Mouse (Mus musculus): ENCODE measurements around the gene Slc13a3. TPM values are rescaled to one million over a fixed set of nuclear protein-coding genes. Genes with fewer than 3 reads are reported as not detected.

Gene Slc13a3
- polyA plus RNA-seq, 1 experiment from 2014 or later: 0.90 TPM

DNA sequence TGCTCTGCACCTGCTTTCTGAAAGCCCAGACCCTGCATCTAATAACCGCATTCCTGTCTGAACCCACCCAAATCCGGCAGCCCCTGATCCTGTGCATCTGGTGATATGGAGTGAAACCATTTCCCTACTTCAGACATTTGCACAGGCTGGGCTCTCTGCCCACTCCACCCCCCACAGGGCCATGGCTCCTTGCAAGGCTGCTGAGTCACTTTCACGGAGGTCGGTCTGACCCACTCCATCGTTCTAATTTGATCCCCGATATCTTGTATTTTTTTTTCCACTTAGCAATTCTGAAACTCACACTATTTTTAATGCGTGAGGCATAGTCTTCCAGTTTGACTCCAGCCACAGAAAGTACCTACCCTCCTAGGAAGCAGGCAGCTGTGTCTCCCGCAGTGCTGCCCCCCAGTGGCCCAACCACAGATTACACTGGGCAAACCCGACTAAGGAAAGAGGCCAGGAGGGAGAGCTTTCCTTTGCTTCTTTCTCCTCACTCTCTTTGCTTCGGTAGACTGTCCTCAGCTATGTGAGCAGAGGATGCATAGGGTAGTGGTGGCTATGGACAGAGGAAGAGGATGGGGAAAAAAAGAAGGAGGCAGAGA, 65.2 kb downstream of the Slc13a3 start:
- H3K9me3 ChIP-seq (ENCODE audit: low read length): no peaks in the 10 kb centered on the region
- ATAC-seq: no peak
- H3K36me3 ChIP-seq (ENCODE audit: insufficient read depth, low read length): no peaks in the 10 kb centered on the region
- H3K27me3 ChIP-seq (replicated peaks; ENCODE audit: insufficient read depth, low read length): no peaks in the 10 kb centered on the region
- no peak overlapping the region for H3K27ac ChIP-seq (ENCODE audit: low read length)
- no peak for TF ChIP-seq EP300 (IDR thresholded peaks at IDR 0.05)
- peak; percentile 79 for TF ChIP-seq CTCF (IDR thresholded peaks at IDR 0.05)
- peak; percentile 45 for DNase-seq (ENCODE audit: low spot score)
- H3K4me2 ChIP-seq (replicated peaks; ENCODE audit: low read depth, low read length): no peak overlapping the region
- WGBS: 38% methylated on average over 10 of the region's 10 CpGs
- H3K4me1 ChIP-seq (ENCODE audit: insufficient read depth, low read depth, low read length): no peaks in the 10 kb centered on the region
- H3K9ac ChIP-seq (replicated peaks; ENCODE audit: low read depth): no peak overlapping the region
- H3K4me3 ChIP-seq (ENCODE audit: low read depth, low read length): no peak overlapping the region

GRCm38 (mm10) chr2:165405351-165405750, 67.7 kb downstream of the Slc13a3 start:
- no peaks in the 10 kb centered on the region for H3K36me3 ChIP-seq (ENCODE audit: insufficient read depth, low read length)
- H3K4me3 ChIP-seq (ENCODE audit: low read depth, low read length): no peak overlapping the region
- no peaks in the 10 kb centered on the region for H3K27me3 ChIP-seq (replicated peaks; ENCODE audit: insufficient read depth, low read length)
- 17% methylated on average over 6 of the region's 6 CpGs for WGBS
- H3K9me3 ChIP-seq (ENCODE audit: low read length): no peaks in the 10 kb centered on the region
- H3K9ac ChIP-seq (replicated peaks; ENCODE audit: low read depth): no peak overlapping the region
- peak; percentile 87 for ATAC-seq
- H3K4me1 ChIP-seq (ENCODE audit: insufficient read depth, low read depth, low read length): 0 out of 2 replicates have a peak, but pooled peaks cover 2% of the 10 kb centered on the region
- TF ChIP-seq EP300 (IDR thresholded peaks at IDR 0.05) (no peak; the same call in 1 of the 2 replicates), CTCF (IDR thresholded peaks at IDR 0.05) (peak; percentile 17)
- peak overlapping the region; percentile 66 for H3K27ac ChIP-seq (ENCODE audit: low read length)
- no peak overlapping the region for H3K4me2 ChIP-seq (replicated peaks; ENCODE audit: low read depth, low read length)
- DNase-seq (ENCODE audit: low spot score): peak; percentile 84

DNA sequence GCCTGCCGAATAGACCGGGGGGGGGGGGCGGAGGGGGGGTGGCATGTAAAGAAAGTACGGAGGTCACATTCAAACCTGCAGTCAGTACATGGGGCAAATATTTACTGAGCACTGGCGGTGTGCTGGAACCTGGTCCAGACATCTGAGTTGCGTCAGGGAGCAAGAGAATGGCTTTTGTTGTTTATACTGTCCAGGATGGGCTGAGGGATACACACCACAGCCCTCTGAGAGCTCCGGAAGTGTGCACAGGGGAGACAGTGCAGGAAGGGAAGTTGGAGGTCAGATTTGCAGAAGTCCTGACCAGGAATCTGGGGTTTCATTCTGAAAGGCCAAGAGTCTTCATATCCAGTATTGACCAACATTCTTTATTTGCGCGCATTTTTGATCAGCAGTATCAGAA, 68.1 kb downstream of the Slc13a3 start:
- H3K4me3 ChIP-seq (ENCODE audit: low read depth, low read length): no peak overlapping the region
- WGBS: 20% methylated on average over 9 of the region's 9 CpGs
- no peak overlapping the region for H3K9ac ChIP-seq (replicated peaks; ENCODE audit: low read depth)
- ATAC-seq (peak; percentile 82), DNase-seq (ENCODE audit: low spot score) (peak; percentile 49)
- peak overlapping the region; percentile 66 for H3K27ac ChIP-seq (ENCODE audit: low read length)
- H3K36me3 ChIP-seq (ENCODE audit: insufficient read depth, low read length): no peaks in the 10 kb centered on the region
- no peaks in the 10 kb centered on the region for H3K27me3 ChIP-seq (replicated peaks; ENCODE audit: insufficient read depth, low read length)
- TF ChIP-seq CTCF (IDR thresholded peaks at IDR 0.05) (no peak), EP300 (IDR thresholded peaks at IDR 0.05) (peak; percentile 36; the same call in 1 of the 2 replicates)
- no peak overlapping the region for H3K4me2 ChIP-seq (replicated peaks; ENCODE audit: low read depth, low read length)
- H3K4me1 ChIP-seq (ENCODE audit: insufficient read depth, low read depth, low read length): 0 out of 2 replicates have a peak, but pooled peaks cover 2% of the 10 kb centered on the region
- no peaks in the 10 kb centered on the region for H3K9me3 ChIP-seq (ENCODE audit: low read length)

GRCm38 (mm10) chr2:165398164-165398785, 74.8 kb downstream of the Slc13a3 start:
- TF ChIP-seq EP300 (IDR thresholded peaks at IDR 0.05): no peak
- TF ChIP-seq CTCF (IDR thresholded peaks at IDR 0.05): no peak
- no peaks in the 10 kb centered on the region for H3K36me3 ChIP-seq (ENCODE audit: insufficient read depth, low read length)
- WGBS: 77% methylated on average over 13 of the region's 15 CpGs

GRCm38 (mm10) chr2:165397502-165398163, 75.4 kb downstream of the Slc13a3 start:
- H3K9ac ChIP-seq (replicated peaks; ENCODE audit: low read depth): no peak overlapping the region
- H3K27me3 ChIP-seq (replicated peaks; ENCODE audit: insufficient read depth, low read length): no peaks in the 10 kb centered on the region
- H3K27ac ChIP-seq (ENCODE audit: low read length): no peak overlapping the region
- TF ChIP-seq EP300 (IDR thresholded peaks at IDR 0.05) (no peak), CTCF (IDR thresholded peaks at IDR 0.05) (no peak)
- ATAC-seq: peak; percentile 42
- 0 out of 2 replicates have a peak, but pooled peaks cover 2% of the 10 kb centered on the region for H3K4me1 ChIP-seq (ENCODE audit: insufficient read depth, low read depth, low read length)
- no peaks in the 10 kb centered on the region for H3K36me3 ChIP-seq (ENCODE audit: insufficient read depth, low read length)
- DNase-seq (ENCODE audit: low spot score): peak; percentile 38
- WGBS: 65% methylated on average over 23 of the region's 23 CpGs
- no peaks in the 10 kb centered on the region for H3K9me3 ChIP-seq (ENCODE audit: low read length)
- no peak overlapping the region for H3K4me3 ChIP-seq (ENCODE audit: low read depth, low read length)
- H3K4me2 ChIP-seq (replicated peaks; ENCODE audit: low read depth, low read length): no peak overlapping the region

More at GRCm38 (mm10) chr2:165398164-165398785, 74.8 kb downstream of the Slc13a3 start:
- no peak overlapping the region for H3K9ac ChIP-seq (replicated peaks; ENCODE audit: low read depth)
- H3K4me2 ChIP-seq (replicated peaks; ENCODE audit: low read depth, low read length): no peak overlapping the region
- ATAC-seq: no peak
- no peaks in the 10 kb centered on the region for H3K27me3 ChIP-seq (replicated peaks; ENCODE audit: insufficient read depth, low read length)
- DNase-seq (ENCODE audit: low spot score): no peak
- H3K9me3 ChIP-seq (ENCODE audit: low read length): no peaks in the 10 kb centered on the region
- H3K4me3 ChIP-seq (ENCODE audit: low read depth, low read length): no peak overlapping the region
- 0 out of 2 replicates have a peak, but pooled peaks cover 2% of the 10 kb centered on the region for H3K4me1 ChIP-seq (ENCODE audit: insufficient read depth, low read depth, low read length)
- no peak overlapping the region for H3K27ac ChIP-seq (ENCODE audit: low read length)

DNA sequence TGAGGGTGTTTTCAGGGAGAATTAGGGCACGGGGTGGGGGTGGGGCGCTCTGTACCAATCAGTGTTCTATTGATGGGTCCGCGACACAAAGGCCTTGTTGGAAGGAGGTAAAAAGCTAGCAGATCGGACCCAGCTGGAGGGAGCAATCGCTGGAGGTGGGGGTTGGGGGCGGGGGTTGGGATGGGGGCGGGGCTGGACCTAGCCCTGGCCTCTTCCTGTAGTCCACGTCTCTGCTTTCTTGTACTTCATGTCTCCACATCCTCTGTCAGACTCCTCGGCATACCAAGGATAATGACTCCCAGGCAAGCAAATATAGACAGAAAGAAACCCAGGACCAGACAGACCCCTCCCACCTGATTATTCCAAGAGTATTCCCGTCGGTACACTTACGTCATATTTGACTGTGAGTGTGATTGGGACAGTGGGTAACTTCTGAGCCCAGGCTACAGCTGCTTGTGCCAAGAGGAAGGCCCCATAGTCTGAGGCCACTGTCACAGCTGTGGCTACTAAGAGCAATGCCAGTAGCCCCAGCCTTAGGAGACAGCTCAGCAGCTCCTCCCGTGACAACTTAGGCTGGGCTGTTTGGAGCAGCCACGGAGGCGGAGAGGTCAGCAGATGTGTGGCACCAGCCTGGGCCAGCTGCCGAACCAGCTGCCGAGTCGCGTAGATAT, 76.1 kb downstream of the Slc13a3 start:
- Histone ChIP-seq H3K4me1 (ENCODE audit: insufficient read depth, low read depth, low read length) (0 out of 2 replicates have a peak, but pooled peaks cover 2% of the 10 kb centered on the region), H3K4me2 (replicated peaks; ENCODE audit: low read depth, low read length) (no peak overlapping the region), H3K27me3 (replicated peaks; ENCODE audit: insufficient read depth, low read length) (no peaks in the 10 kb centered on the region), H3K9me3 (ENCODE audit: low read length) (no peaks in the 10 kb centered on the region), H3K9ac (replicated peaks; ENCODE audit: low read depth) (no peak overlapping the region), H3K27ac (ENCODE audit: low read length) (no peak overlapping the region), H3K4me3 (ENCODE audit: low read depth, low read length) (no peak overlapping the region), H3K36me3 (ENCODE audit: insufficient read depth, low read length) (no peaks in the 10 kb centered on the region)
- DNase-seq (ENCODE audit: low spot score) (peak; percentile 22), ATAC-seq (peak; percentile 28)
- no peak for TF ChIP-seq EP300 (IDR thresholded peaks at IDR 0.05)
- no peak for TF ChIP-seq CTCF (IDR thresholded peaks at IDR 0.05)
- WGBS: 39% methylated on average over 20 of the region's 20 CpGs

Measured in lung, postnatal 0 days (tissue).